In genomic region chr19:44695331-44695730, GRCm38 (mm10) we compare ENCODE assay signal across 26 mouse cellular contexts.
DNase-seq lines count a peak whose midpoint lies in the region; ATAC-seq lines count a peak whose summit lies in the region.
"Had no signal": no experiment of that assay in that cellular context is flagged by ENCODE, and none has a peak within 500 bp of the region (broad histone marks: within the 10 kb centered on the region; RNA-seq: fewer than 3 reads in every experiment).

No protein-coding gene starts in this region.

- no peak for DNase-seq in forebrain, embryonic 10.5 days (ENCODE audit: extremely low spot score, low spot score)
- DNase-seq in midbrain, embryonic 14.5 days, result no peak
- DNase-seq in kidney, postnatal 14 days, result no peak
- no peak for DNase-seq in heart, adult 11 months
- DNase-seq: adrenal gland, postnatal 14 days; cerebellum, adult 11 months; cerebellum, postnatal 25 days; gastrocnemius, adult 2 months; heart, postnatal 10 days; kidney, adult 2 months; kidney, postnatal 25 days; layer of hippocampus, adult 9-11 months; liver, embryonic 13.5 days; lung, embryonic 14.5 days; lung, postnatal 4 days; right cerebral cortex, postnatal 25 days; thymus, adult 18-20 months; thymus, postnatal 4 days had no signal

- peak; percentile 3; the same call in 1 of the 2 replicates for ATAC-seq in forebrain, embryonic 13.5 days
- no peak for ATAC-seq in midbrain, embryonic 12.5 days (ENCODE audit: low FRiP score, low read depth)
- ATAC-seq in midbrain, embryonic 14.5 days (ENCODE audit: low FRiP score, low TSS enrichment), result no peak
- ATAC-seq in forebrain, embryonic 16.5 days, result peak; percentile 54
- no peak for ATAC-seq in neural tube, embryonic 14.5 days (ENCODE audit: low read depth)
- ATAC-seq: CD4-positive, CD25-positive, alpha-beta regulatory T cell, adult 4 months had no signal

- peaks cover 89% of the 10 kb centered on the region for H3K27me3 ChIP-seq in forebrain, embryonic 13.5 days
- peaks cover 100% of the 10 kb centered on the region for H3K27me3 ChIP-seq in forebrain, embryonic 10.5 days (ENCODE audit: poor library complexity, severe bottlenecking)
- H3K27me3 ChIP-seq in midbrain, embryonic 12.5 days, result peaks cover 91% of the 10 kb centered on the region
- peaks cover 24% of the 10 kb centered on the region for H3K27me3 ChIP-seq in midbrain, embryonic 14.5 days (ENCODE audit: control insufficient read depth, insufficient read depth, low read length)
- H3K27me3 ChIP-seq in forebrain, embryonic 16.5 days (replicated peaks; ENCODE audit: control insufficient read depth, insufficient read depth, low read length), result peaks cover 7% of the 10 kb centered on the region
- 0 out of 2 replicates have a peak, but pooled peaks cover 9% of the 10 kb centered on the region for H3K27me3 ChIP-seq in neural tube, embryonic 14.5 days (ENCODE audit: control insufficient read depth, insufficient read depth, low read length)

- H3K9ac ChIP-seq in forebrain, embryonic 13.5 days, result no peak overlapping the region
- no peak overlapping the region for H3K9ac ChIP-seq in midbrain, embryonic 12.5 days (replicated peaks)
- no peak overlapping the region for H3K9ac ChIP-seq in midbrain, embryonic 14.5 days (replicated peaks; ENCODE audit: low read length)
- H3K9ac ChIP-seq in forebrain, embryonic 16.5 days (replicated peaks; ENCODE audit: low read depth, low read length), result 0 out of 2 replicates have a peak overlapping the region, but pooled peaks have one; percentile 35
- H3K9ac ChIP-seq in neural tube, embryonic 14.5 days (replicated peaks; ENCODE audit: low read depth, low read length), result no peak overlapping the region
- H3K9ac ChIP-seq: limb, embryonic 13.5 days; liver, embryonic 13.5 days; lung, embryonic 14.5 days; stomach, embryonic 15.5 days had no signal

- no peaks in the 10 kb centered on the region for H3K9me3 ChIP-seq in forebrain, embryonic 13.5 days (replicated peaks)
- H3K9me3 ChIP-seq in forebrain, embryonic 10.5 days, result no peaks in the 10 kb centered on the region
- no peaks in the 10 kb centered on the region for H3K9me3 ChIP-seq in midbrain, embryonic 12.5 days
- no peaks in the 10 kb centered on the region for H3K9me3 ChIP-seq in midbrain, embryonic 14.5 days (ENCODE audit: control insufficient read depth, low read length)
- H3K9me3 ChIP-seq in forebrain, embryonic 16.5 days (ENCODE audit: control insufficient read depth, low read length), result no peaks in the 10 kb centered on the region
- no peaks in the 10 kb centered on the region for H3K9me3 ChIP-seq in neural tube, embryonic 14.5 days (ENCODE audit: control insufficient read depth, low read length)
- H3K9me3 ChIP-seq: limb, embryonic 13.5 days; liver, embryonic 13.5 days; stomach, embryonic 15.5 days had no signal

- peaks cover 30% of the 10 kb centered on the region for H3K4me1 ChIP-seq in forebrain, embryonic 13.5 days
- peaks cover 40% of the 10 kb centered on the region for H3K4me1 ChIP-seq in forebrain, embryonic 10.5 days
- peaks cover 41% of the 10 kb centered on the region for H3K4me1 ChIP-seq in midbrain, embryonic 12.5 days
- peaks cover 29% of the 10 kb centered on the region for H3K4me1 ChIP-seq in midbrain, embryonic 14.5 days (ENCODE audit: control insufficient read depth, insufficient read depth, low read length)
- H3K4me1 ChIP-seq in forebrain, embryonic 16.5 days (replicated peaks; ENCODE audit: control insufficient read depth, insufficient read depth, low read length), result peaks cover 29% of the 10 kb centered on the region
- peaks cover 10% of the 10 kb centered on the region for H3K4me1 ChIP-seq in neural tube, embryonic 14.5 days (ENCODE audit: control insufficient read depth, insufficient read depth, low read length)
- H3K4me1 ChIP-seq: stomach, embryonic 15.5 days had no signal

- WGBS in forebrain, embryonic 13.5 days, result 6% methylated on average over 3 of the region's 3 CpGs
- WGBS in forebrain, embryonic 10.5 days, result 10% methylated on average over 3 of the region's 3 CpGs
- 13% methylated on average over 3 of the region's 3 CpGs for WGBS in midbrain, embryonic 12.5 days
- 7% methylated on average over 3 of the region's 3 CpGs for WGBS in midbrain, embryonic 14.5 days
- WGBS in forebrain, embryonic 16.5 days, result 14% methylated on average over 3 of the region's 3 CpGs
- 3% methylated on average over 3 of the region's 3 CpGs for WGBS in neural tube, embryonic 14.5 days

- peak overlapping the region; percentile 49 for H3K27ac ChIP-seq in forebrain, embryonic 13.5 days
- no peak overlapping the region for H3K27ac ChIP-seq in forebrain, embryonic 10.5 days
- H3K27ac ChIP-seq in midbrain, embryonic 12.5 days (replicated peaks), result peak overlapping the region; percentile 64; the same call in 1 of the 2 replicates
- H3K27ac ChIP-seq in midbrain, embryonic 14.5 days (replicated peaks; ENCODE audit: low read depth, low read length), result no peak overlapping the region
- peak overlapping the region; percentile 69 for H3K27ac ChIP-seq in forebrain, embryonic 16.5 days (ENCODE audit: low read length)
- H3K27ac ChIP-seq in neural tube, embryonic 14.5 days (ENCODE audit: low read depth, low read length), result 0 out of 2 replicates have a peak overlapping the region, but pooled peaks have one; percentile 39
- H3K27ac ChIP-seq: gastrocnemius, adult 2 months; limb, embryonic 13.5 days; liver, embryonic 13.5 days; stomach, embryonic 15.5 days had no signal

- no peaks in the 10 kb centered on the region for H3K36me3 ChIP-seq in forebrain, embryonic 13.5 days (ENCODE audit: poor library complexity, severe bottlenecking)
- no peaks in the 10 kb centered on the region for H3K36me3 ChIP-seq in forebrain, embryonic 10.5 days (replicated peaks)
- no peaks in the 10 kb centered on the region for H3K36me3 ChIP-seq in midbrain, embryonic 12.5 days
- H3K36me3 ChIP-seq in midbrain, embryonic 14.5 days (ENCODE audit: control insufficient read depth, insufficient read depth, low read length), result no peaks in the 10 kb centered on the region
- no peaks in the 10 kb centered on the region for H3K36me3 ChIP-seq in forebrain, embryonic 16.5 days (ENCODE audit: control insufficient read depth, insufficient read depth)
- no peaks in the 10 kb centered on the region for H3K36me3 ChIP-seq in neural tube, embryonic 14.5 days (ENCODE audit: control insufficient read depth, insufficient read depth, low read length)
- H3K36me3 ChIP-seq: limb, embryonic 13.5 days; liver, embryonic 13.5 days; stomach, embryonic 15.5 days had no signal

- H3K4me2 ChIP-seq in forebrain, embryonic 13.5 days, result peak overlapping the region; percentile 4
- peak overlapping the region; percentile 23; the same call in 1 of the 2 replicates for H3K4me2 ChIP-seq in midbrain, embryonic 12.5 days (replicated peaks)
- H3K4me2 ChIP-seq in midbrain, embryonic 14.5 days (ENCODE audit: low read length), result no peak overlapping the region
- H3K4me2 ChIP-seq in forebrain, embryonic 16.5 days (ENCODE audit: low read length), result peak overlapping the region; percentile 24
- H3K4me2 ChIP-seq in neural tube, embryonic 14.5 days (ENCODE audit: low read depth, low read length), result no peak overlapping the region
- H3K4me2 ChIP-seq: heart, embryonic 11.5 days; limb, embryonic 13.5 days; liver, embryonic 13.5 days; lung, embryonic 14.5 days; stomach, embryonic 15.5 days had no signal

- no peak overlapping the region for H3K4me3 ChIP-seq in forebrain, embryonic 13.5 days
- H3K4me3 ChIP-seq in forebrain, embryonic 10.5 days, result no peak overlapping the region
- H3K4me3 ChIP-seq in midbrain, embryonic 12.5 days, result no peak overlapping the region
- H3K4me3 ChIP-seq in midbrain, embryonic 14.5 days (replicated peaks; ENCODE audit: low read depth, low read length), result no peak overlapping the region
- H3K4me3 ChIP-seq in forebrain, embryonic 16.5 days (replicated peaks; ENCODE audit: low read length), result peak overlapping the region; percentile 22
- H3K4me3 ChIP-seq in neural tube, embryonic 14.5 days (ENCODE audit: low read depth, low read length), result no peak overlapping the region
- H3K4me3 ChIP-seq: gastrocnemius, adult 2 months; limb, embryonic 13.5 days; liver, embryonic 13.5 days; stomach, embryonic 15.5 days had no signal

Comparison
In these comparisons a context has a peak if more than half of its experiments do, and no peak if none do; other contexts are left out.
1. H3K27ac ChIP-seq: peak in forebrain, embryonic 13.5 days (single experiment), midbrain, embryonic 12.5 days (single experiment), forebrain, embryonic 16.5 days (single experiment) and neural tube, embryonic 14.5 days (single experiment); none in forebrain, embryonic 10.5 days (single experiment) and midbrain, embryonic 14.5 days (single experiment).
2. H3K4me2 ChIP-seq: peak in forebrain, embryonic 13.5 days (single experiment), midbrain, embryonic 12.5 days (single experiment) and forebrain, embryonic 16.5 days (single experiment); none in midbrain, embryonic 14.5 days (single experiment) and neural tube, embryonic 14.5 days (single experiment).
3. ATAC-seq: peak in forebrain, embryonic 13.5 days (single experiment) and forebrain, embryonic 16.5 days (single experiment); none in midbrain, embryonic 12.5 days (single experiment), midbrain, embryonic 14.5 days (single experiment) and neural tube, embryonic 14.5 days (single experiment).